Mouse (Mus musculus): ENCODE results near the gene Cep41.

- no peak for TF ChIP-seq POLR2A (IDR thresholded peaks at IDR 0.05; ENCODE audit: low read depth, low read length)
- no peak for TF ChIP-seq CTCF (IDR thresholded peaks at IDR 0.05; ENCODE audit: extremely low read depth, insufficient read depth, insufficient read length, insufficient replicate concordance)
These were observed 27.5 kb downstream of the Cep41 start for GRCm38 (mm10) chr6:30666043-30666442.
